Mouse (Mus musculus) liver, embryonic 14.5 days (tissue): ENCODE measurements around the gene Lsm2.

Experiments used
- CTCF ChIP-seq: IDR thresholded peaks from 2 replicates; pipeline ENCODE4 v1.5.1; 2016; ENCODE audit warnings: antibody characterized with exemption, low read depth, control low read depth
- EP300 ChIP-seq: IDR thresholded peaks from 2 replicates; pipeline ENCODE4 v1.6.1; 2016; ENCODE audit warnings: antibody characterized with exemption, low read depth

DNA sequence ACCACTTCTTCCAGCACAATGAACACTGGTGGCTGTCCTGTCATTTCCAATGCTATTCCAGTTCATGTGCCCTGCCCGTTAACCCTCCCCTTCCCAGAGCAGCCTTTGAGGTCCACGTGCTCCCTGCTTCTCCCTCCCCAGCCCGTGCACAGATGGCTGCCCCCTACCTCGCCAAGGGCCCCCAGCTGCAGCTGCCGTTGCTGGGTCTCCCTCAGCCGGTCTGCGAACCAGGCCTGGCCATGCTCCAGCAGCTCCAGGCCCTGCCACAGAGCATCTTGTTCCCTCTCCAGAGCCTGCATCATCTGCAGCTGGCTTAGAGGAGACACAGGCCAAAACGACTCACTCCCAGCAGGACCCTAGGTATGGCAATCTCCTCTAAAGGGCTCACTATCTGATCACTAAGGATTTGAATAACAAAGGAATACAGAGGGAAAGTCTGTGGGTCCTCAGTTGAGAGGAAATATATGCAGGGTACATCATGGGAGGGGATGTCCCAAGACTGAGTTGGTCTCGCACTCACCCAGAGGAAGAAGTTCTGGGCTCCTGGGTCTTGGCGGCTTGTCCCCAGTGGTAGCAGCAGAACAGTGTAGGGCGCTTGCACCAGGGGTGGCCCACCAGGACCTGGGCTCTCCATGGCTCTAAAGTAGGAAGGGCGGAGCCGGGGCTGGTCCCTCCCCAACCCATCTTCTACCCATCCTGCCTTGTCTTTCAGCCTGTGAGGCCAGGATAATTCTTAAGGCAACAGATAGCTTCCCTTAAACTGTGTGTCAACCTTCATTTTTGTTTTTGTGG is 45.8 kb downstream of the Lsm2 start, which contains the start of gene Sapcd1:
- TF ChIP-seq CTCF (no peak), EP300 (no peak)
